Mouse (Mus musculus) macrophage (primary cell): ENCODE measurements around the gene Ppp1r27. TPM values are rescaled to one million over a fixed set of nuclear protein-coding genes. Genes with fewer than 3 reads are reported as not detected.
"Not testable (repeated sequence)": the region's sequence is repeated elsewhere in the genome, so short reads cannot be mapped to it uniquely, and the experiment has no call there.

Source experiments
- H3K27ac ChIP-seq: fragments of 350-480 bp; formaldehyde crosslinking; 2 replicates; pipeline ENCODE4 v1.9.0; 2021
- H3K36me3 ChIP-seq: fragments of 350-480 bp; formaldehyde crosslinking; 2 replicates; pipeline ENCODE4 v1.9.0; 2021; ENCODE audit errors: inconsistent target
- H3K4me3 ChIP-seq: fragments of 350-480 bp; formaldehyde crosslinking; 2 replicates; pipeline ENCODE4 v1.9.0; 2021; ENCODE audit errors: inconsistent target
- H3K79me2 ChIP-seq: fragments of 350-480 bp; formaldehyde crosslinking; 2 replicates; pipeline ENCODE4 v1.9.0; 2021; ENCODE audit errors: inconsistent target
- WGBS: methylation state at CpG from one replicate; pipeline ENCODE4 v1.1.7; 2026; ENCODE audit warnings: inconsistent platforms; ENCODE audit not compliant: missing documents; 5-methylcytosine and 5-hydroxymethylcytosine counted together
- polyA plus RNA-seq: library from polyadenylated mRNA; stranded (reverse); fragments of 250-400 nt; gene quantifications from 3 replicates; pipeline ENCODE4 v1.2.4, GENCODE M21; 2018; ENCODE audit warnings: inconsistent platforms

Ppp1r27 gene
- polyA plus RNA-seq, 1 experiment from 2014 or later, result not detected

- peaks cover 38% of the 10 kb centered on the region for H3K36me3 ChIP-seq
- peaks cover 81% of the 10 kb centered on the region for H3K79me2 ChIP-seq
- H3K27ac ChIP-seq, result peak overlapping the region; percentile 43; the same call in 1 of the 2 replicates
- H3K4me3 ChIP-seq, result peak overlapping the region; percentile 77
- WGBS, result 58% methylated on average over 3 of the region's 3 CpGs
Measured at GRCm38 (mm10) chr11:120571122-120571521, 20.2 kb upstream of the Ppp1r27 start.

GRCm38 (mm10) chr11:120568324-120568723 lies 17.4 kb upstream of the Ppp1r27 start:
- Histone ChIP-seq H3K79me2 (peaks cover 80% of the 10 kb centered on the region), H3K36me3 (peaks cover 66% of the 10 kb centered on the region), H3K4me3 (no peak overlapping the region), H3K27ac (no peak overlapping the region)
- WGBS, result 95% methylated on average over 6 of the region's 6 CpGs

- no peak overlapping the region for H3K4me3 ChIP-seq
- no peak overlapping the region for H3K27ac ChIP-seq
- 80% methylated on average over 9 of the region's 9 CpGs for WGBS
- peaks cover 58% of the 10 kb centered on the region for H3K79me2 ChIP-seq
- peaks cover 90% of the 10 kb centered on the region for H3K36me3 ChIP-seq
Measured at GRCm38 (mm10) chr11:120565114-120565513, 14.2 kb upstream of the Ppp1r27 start.

- Histone ChIP-seq H3K27ac (no peak overlapping the region), H3K79me2 (peaks cover 37% of the 10 kb centered on the region), H3K36me3 (peaks cover 78% of the 10 kb centered on the region), H3K4me3 (no peak overlapping the region)
- 94% methylated on average over 13 of the region's 13 CpGs for WGBS
Measured at GRCm38 (mm10) chr11:120562949-120563348, 12.0 kb upstream of the Ppp1r27 start.

- peaks cover 19% of the 10 kb centered on the region; the same call in 1 of the 2 replicates for H3K79me2 ChIP-seq
- H3K36me3 ChIP-seq, result peaks cover 62% of the 10 kb centered on the region
- no peak overlapping the region for H3K27ac ChIP-seq
- H3K4me3 ChIP-seq, result no peak overlapping the region
- 93% methylated on average over 13 of the region's 13 CpGs for whole genome bisulfite sequencing
Measured at GRCm38 (mm10) chr11:120560952-120561728, 10.2 kb upstream of the Ppp1r27 start.

GRCm38 (mm10) chr11:120558843-120559242 lies 7.9 kb upstream of the Ppp1r27 start:
- H3K27ac ChIP-seq, H3K4me3 ChIP-seq, H3K79me2 ChIP-seq: not testable (repeated sequence)
- 93% methylated on average over 6 of the region's 6 CpGs for WGBS
- H3K36me3 ChIP-seq, result peaks cover 39% of the 10 kb centered on the region

- H3K36me3 ChIP-seq, result peaks cover 3% of the 10 kb centered on the region
- 83% methylated on average over 2 of the region's 2 CpGs for WGBS
- no peaks in the 10 kb centered on the region for H3K79me2 ChIP-seq
- no peak overlapping the region for H3K4me3 ChIP-seq
- H3K27ac ChIP-seq, result peak overlapping the region; percentile 51
Measured at GRCm38 (mm10) chr11:120555260-120555659, 4.3 kb upstream of the Ppp1r27 start.

- WGBS, result 85% methylated on average over 7 of the region's 7 CpGs
- no peaks in the 10 kb centered on the region; the same call in 1 of the 2 replicates for H3K79me2 ChIP-seq
- H3K27ac ChIP-seq, result peak overlapping the region; percentile 51
- H3K36me3 ChIP-seq, result no peaks in the 10 kb centered on the region
- H3K4me3 ChIP-seq, result no peak overlapping the region
Measured at GRCm38 (mm10) chr11:120554834-120555233, 3.9 kb upstream of the Ppp1r27 start.

- H3K79me2 ChIP-seq, result peaks cover 14% of the 10 kb centered on the region
- H3K27ac ChIP-seq, result no peak overlapping the region
- 86% methylated on average over 5 of the region's 5 CpGs for WGBS
- no peak overlapping the region for H3K4me3 ChIP-seq
- no peaks in the 10 kb centered on the region for H3K36me3 ChIP-seq
Measured at GRCm38 (mm10) chr11:120552736-120553135, 1.8 kb upstream of the Ppp1r27 start.

GRCm38 (mm10) chr11:120549986-120550809 lies 734 bp downstream of the Ppp1r27 start:
- peak overlapping the region; percentile 46 for H3K27ac ChIP-seq
- 63% methylated on average over 11 of the region's 11 CpGs for WGBS
- H3K4me3 ChIP-seq, result peak overlapping the region; percentile 46
- peaks cover 40% of the 10 kb centered on the region for H3K79me2 ChIP-seq
- no peaks in the 10 kb centered on the region; the same call in 1 of the 2 replicates for H3K36me3 ChIP-seq

GRCm38 (mm10) chr11:120549168-120549945 lies 1.6 kb downstream of the Ppp1r27 start, which contains the start of gene Mcrip1:
TSS of gene Mcrip1 (minus strand) at chr11:120549727.
- Histone ChIP-seq H3K36me3 (peaks cover 7% of the 10 kb centered on the region), H3K79me2 (peaks cover 44% of the 10 kb centered on the region), H3K27ac (peak within 1 kb of the TSS; percentile 83), H3K4me3 (peak within 1 kb of the TSS; percentile 69)
- 1% methylated on average over 72 of the region's 87 CpGs for WGBS

GRCm38 (mm10) chr11:120548786-120549167 lies 2.2 kb downstream of the Ppp1r27 start:
- H3K4me3 ChIP-seq, result peak overlapping the region; percentile 69
- H3K27ac ChIP-seq, result peak overlapping the region; percentile 83
- WGBS, result 13% methylated on average over 7 of the region's 7 CpGs
- peaks cover 44% of the 10 kb centered on the region for H3K79me2 ChIP-seq
- H3K36me3 ChIP-seq, result peaks cover 13% of the 10 kb centered on the region

GRCm38 (mm10) chr11:120548214-120548613 lies 2.7 kb downstream of the Ppp1r27 start:
- H3K4me3 ChIP-seq, result peak overlapping the region; percentile 69
- peaks cover 19% of the 10 kb centered on the region for H3K36me3 ChIP-seq
- 88% methylated on average over 3 of the region's 3 CpGs for WGBS
- peaks cover 44% of the 10 kb centered on the region for H3K79me2 ChIP-seq
- H3K27ac ChIP-seq, result peak overlapping the region; percentile 83

GRCm38 (mm10) chr11:120547469-120547868 lies 3.5 kb downstream of the Ppp1r27 start:
- Histone ChIP-seq H3K4me3 (no peak overlapping the region), H3K36me3 (peaks cover 26% of the 10 kb centered on the region), H3K27ac (peak overlapping the region; percentile 83), H3K79me2 (peaks cover 44% of the 10 kb centered on the region)
- 49% methylated on average over 2 of the region's 2 CpGs for WGBS
